Mouse (Mus musculus) cerebellum, adult 2 months (tissue): Measurements from ENCODE around the gene Lama4.

Experiments
- CTCF ChIP-seq: fragments of 200-500 bp; IDR thresholded peaks from 2 replicates; pipeline ENCODE4 v1.5.1; 2011; ENCODE audit warnings: low read depth, mild to moderate bottlenecking, control low read depth, low read length, moderate library complexity, borderline replicate concordance; ENCODE audit not compliant: insufficient read depth
- POLR2A ChIP-seq: fragments of 200-500 bp; IDR thresholded peaks from 2 replicates; pipeline ENCODE4 v1.6.1; 2011; ENCODE audit warnings: low read length, control low read depth, borderline replicate concordance; ENCODE audit not compliant: insufficient read depth

GRCm38 (mm10) chr10:39045111-39045510 is 79.8 kb downstream of the Lama4 start:
- no peak for TF ChIP-seq POLR2A
- TF ChIP-seq CTCF, result no peak
